ENCODE assay signal across 22 mouse cellular contexts in genomic region chr8:19238101-19238500, GRCm38 (mm10). TPM values are rescaled to one million over a fixed set of nuclear protein-coding genes. Genes with fewer than 3 reads are reported as not detected.
"Had no signal": no experiment of that assay in that cellular context is flagged by ENCODE, and none has a peak within 500 bp of the region (broad histone marks: within the 10 kb centered on the region; RNA-seq: fewer than 3 reads in every experiment).

No protein-coding gene starts in this region.

- ATAC-seq: lung, postnatal 0 days; midbrain, embryonic 13.5 days; midbrain, embryonic 15.5 days had no signal

- H3K36me3 ChIP-seq: lung, embryonic 15.5 days; midbrain, embryonic 13.5 days; midbrain, embryonic 15.5 days; neural tube, embryonic 12.5 days; stomach, embryonic 15.5 days had no signal

- H3K4me1 ChIP-seq: lung, embryonic 15.5 days; megakaryocyte, embryonic 14.5 days; midbrain, embryonic 13.5 days; midbrain, embryonic 15.5 days; neural tube, embryonic 12.5 days; stomach, embryonic 15.5 days had no signal

- H3K9me3 ChIP-seq: lung, embryonic 15.5 days; megakaryocyte, embryonic 14.5 days; midbrain, embryonic 13.5 days; midbrain, embryonic 15.5 days; neural tube, embryonic 12.5 days; stomach, embryonic 15.5 days had no signal

- H3K9ac ChIP-seq: lung, embryonic 15.5 days; midbrain, embryonic 13.5 days; midbrain, embryonic 15.5 days; neural tube, embryonic 12.5 days; stomach, embryonic 15.5 days had no signal

- H3K27me3 ChIP-seq: lung, embryonic 15.5 days; megakaryocyte, embryonic 14.5 days; midbrain, embryonic 13.5 days; midbrain, embryonic 15.5 days; neural tube, embryonic 12.5 days; stomach, embryonic 15.5 days had no signal

- H3K4me2 ChIP-seq: lung, embryonic 15.5 days; midbrain, embryonic 11.5 days; midbrain, embryonic 13.5 days; midbrain, embryonic 15.5 days; neural tube, embryonic 12.5 days; stomach, embryonic 15.5 days had no signal

- H3K4me3 ChIP-seq: lung, embryonic 15.5 days; megakaryocyte, embryonic 14.5 days; midbrain, embryonic 13.5 days; midbrain, embryonic 15.5 days; neural tube, embryonic 12.5 days; stomach, embryonic 15.5 days had no signal

- DNase-seq: lung, adult 2 months; lung, postnatal 14 days; lung, postnatal 36 days; right cerebral cortex, postnatal 14 days; thymus, adult 2 months; thymus, postnatal 25 days; thymus, postnatal 4 days had no signal

- H3K27ac ChIP-seq: lung, embryonic 15.5 days; macrophage; midbrain, embryonic 13.5 days; midbrain, embryonic 15.5 days; neural tube, embryonic 12.5 days; stomach, embryonic 15.5 days; stomach, postnatal 0 days had no signal

RNA-seq across cellular contexts. Expression of gene Defb46, which starts 1.6 kb away (rescaled TPM):
- polyA plus RNA-seq: lung, adult 2 months; lung, embryonic 15.5 days; lung, postnatal 0 days; macrophage; midbrain, embryonic 11.5 days; midbrain, embryonic 13.5 days; midbrain, embryonic 15.5 days; midbrain, postnatal 0 days; neural tube, embryonic 12.5 days; neural tube, embryonic 14.5 days; spleen, adult 2 months; stomach, embryonic 15.5 days; stomach, postnatal 0 days; testis, adult 2 months; thymus, adult 2 months; urinary bladder, adult 2 months had no signal

RNA-seq across cellular contexts. Expression of gene Defb5, which starts 9.3 kb away (rescaled TPM):
- polyA plus RNA-seq: lung, adult 2 months; lung, embryonic 15.5 days; lung, postnatal 0 days; macrophage; midbrain, embryonic 11.5 days; midbrain, embryonic 13.5 days; midbrain, embryonic 15.5 days; midbrain, postnatal 0 days; neural tube, embryonic 12.5 days; neural tube, embryonic 14.5 days; spleen, adult 2 months; stomach, embryonic 15.5 days; stomach, postnatal 0 days; testis, adult 2 months; thymus, adult 2 months; urinary bladder, adult 2 months had no signal

RNA-seq across cellular contexts. Expression of gene Defb6, which starts 12.8 kb away (rescaled TPM):
- polyA plus RNA-seq: lung, embryonic 15.5 days; lung, postnatal 0 days; macrophage; midbrain, embryonic 11.5 days; midbrain, embryonic 13.5 days; midbrain, embryonic 15.5 days; midbrain, postnatal 0 days; neural tube, embryonic 12.5 days; neural tube, embryonic 14.5 days; spleen, adult 2 months; stomach, embryonic 15.5 days; testis, adult 2 months; urinary bladder, adult 2 months had no signal

RNA-seq across cellular contexts. Expression of gene Defb4, which starts 39.6 kb away (rescaled TPM):
- polyA plus RNA-seq: lung, embryonic 15.5 days; lung, postnatal 0 days; macrophage; midbrain, embryonic 11.5 days; midbrain, embryonic 13.5 days; midbrain, embryonic 15.5 days; midbrain, postnatal 0 days; neural tube, embryonic 12.5 days; neural tube, embryonic 14.5 days; spleen, adult 2 months; stomach, embryonic 15.5 days; testis, adult 2 months; thymus, adult 2 months; urinary bladder, adult 2 months had no signal

RNA-seq across cellular contexts. Expression of gene Defb14, which starts 43.9 kb away (rescaled TPM):
- polyA plus RNA-seq: lung, adult 2 months; lung, embryonic 15.5 days; lung, postnatal 0 days; macrophage; midbrain, embryonic 11.5 days; midbrain, embryonic 13.5 days; midbrain, embryonic 15.5 days; midbrain, postnatal 0 days; neural tube, embryonic 12.5 days; neural tube, embryonic 14.5 days; spleen, adult 2 months; thymus, adult 2 months; urinary bladder, adult 2 months had no signal
